Mouse (Mus musculus): ENCODE results near the gene Pdcl3.

The Pdcl3 gene

DNA sequence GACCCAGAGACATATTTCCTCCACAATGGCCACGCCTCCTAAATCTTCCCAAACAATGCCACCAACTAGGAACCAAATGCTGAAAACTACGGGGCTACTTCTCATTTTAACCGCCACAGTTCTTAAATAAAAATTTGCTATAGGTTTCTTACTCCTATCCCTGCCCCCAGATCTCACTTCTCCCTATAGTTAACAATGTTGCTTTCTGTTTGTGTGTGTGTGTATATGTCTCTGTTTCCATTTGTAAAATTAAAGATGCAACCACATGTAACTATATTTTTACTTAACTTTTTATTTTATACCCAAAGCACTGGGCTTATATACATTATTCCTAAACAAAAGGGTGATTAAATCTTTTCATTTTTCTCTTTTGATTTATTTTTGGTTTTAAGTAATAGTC is at the start of gene Pdcl3:
TSS of gene Pdcl3 (plus strand) at position 301 of the 400 bp plus-strand sequence.
- no peak for DNase-seq

DNA sequence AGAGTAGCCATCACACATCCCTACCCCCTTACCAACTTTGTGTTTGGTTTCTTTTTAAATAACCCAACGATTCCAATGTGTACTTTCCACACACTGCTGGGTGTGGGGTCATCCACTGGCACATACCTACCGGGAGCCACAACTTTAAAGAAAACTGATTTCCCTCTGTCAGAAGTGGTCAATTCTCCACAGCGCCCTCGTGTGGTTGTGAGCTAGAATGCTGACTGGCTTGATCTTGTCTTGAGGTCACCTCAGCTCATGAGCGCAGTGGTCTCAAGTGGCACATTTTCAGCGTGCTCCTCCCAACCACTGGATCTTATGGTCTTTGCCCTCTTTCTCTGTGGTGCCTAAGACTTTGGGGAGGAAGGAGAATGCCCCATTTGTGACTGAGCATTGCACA is 48.6 kb upstream of the Pdcl3 start:
- DNase-seq = peak in 1 of 2 experiments; percentile 42

DNA sequence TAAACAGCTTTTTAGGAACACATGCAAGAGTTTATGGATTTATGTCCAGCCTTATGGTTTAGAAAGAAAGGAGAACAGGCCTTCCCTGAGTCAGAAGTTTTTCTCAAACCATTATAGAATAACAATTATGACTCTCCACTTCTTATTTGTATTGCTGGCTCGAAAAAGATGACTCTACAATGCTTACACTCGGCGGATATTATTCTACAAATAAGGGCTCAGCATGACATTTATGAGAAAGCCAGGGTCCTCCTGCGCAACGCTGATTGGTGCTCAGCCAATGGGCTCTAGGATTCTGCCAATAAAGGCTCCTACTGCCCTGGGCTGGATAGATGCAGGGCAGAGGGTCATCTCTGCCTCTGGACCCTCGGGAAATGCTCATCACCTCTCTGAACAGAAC is 46.6 kb upstream of the Pdcl3 start, which contains the start of gene Nms:
TSS of gene Nms (plus strand) at position 301 of the 400 bp plus-strand sequence.
- DNase-seq = no peak

DNA sequence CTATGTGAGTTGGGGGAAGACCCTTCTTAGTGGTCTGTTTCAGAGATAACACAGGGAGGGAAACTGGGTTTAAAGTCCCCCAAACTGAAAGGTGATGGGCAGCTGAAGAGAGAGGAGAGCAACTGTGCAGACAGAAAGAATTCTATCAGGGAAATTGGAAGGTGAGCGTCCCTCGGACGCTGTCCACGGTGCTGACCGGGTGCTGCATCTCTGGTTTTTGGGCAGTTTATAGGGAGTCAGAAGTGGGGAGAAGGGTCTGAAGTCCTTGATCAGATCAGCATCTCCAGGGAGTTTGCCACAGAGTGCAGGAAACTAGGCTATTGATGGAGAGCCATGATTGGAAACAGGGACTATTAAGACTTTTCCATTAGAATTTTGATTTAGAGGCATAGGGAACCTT is 45.8 kb upstream of the Pdcl3 start:
- DNase-seq = peak in 1 of 2 experiments; percentile 61

DNA sequence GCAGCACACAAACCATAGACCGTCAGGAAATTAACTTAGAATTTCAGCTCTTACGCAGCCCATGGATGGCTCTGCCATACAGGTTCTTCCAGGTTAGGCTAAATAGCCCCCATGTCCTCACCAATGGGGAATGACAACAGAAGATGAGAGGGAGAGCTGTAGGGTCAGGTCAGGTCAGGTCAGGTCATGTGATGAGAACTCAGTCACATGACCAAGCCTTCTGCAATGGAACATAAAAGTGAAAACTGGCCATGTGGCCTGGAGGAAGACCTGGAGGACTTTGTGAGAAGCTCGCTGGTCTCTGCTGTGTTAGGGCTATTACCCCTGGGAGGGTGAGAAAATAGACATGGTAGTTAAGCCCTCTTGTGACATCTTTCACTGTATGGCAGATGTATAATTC is 29.0 kb upstream of the Pdcl3 start:
- DNase-seq = no peak

DNA sequence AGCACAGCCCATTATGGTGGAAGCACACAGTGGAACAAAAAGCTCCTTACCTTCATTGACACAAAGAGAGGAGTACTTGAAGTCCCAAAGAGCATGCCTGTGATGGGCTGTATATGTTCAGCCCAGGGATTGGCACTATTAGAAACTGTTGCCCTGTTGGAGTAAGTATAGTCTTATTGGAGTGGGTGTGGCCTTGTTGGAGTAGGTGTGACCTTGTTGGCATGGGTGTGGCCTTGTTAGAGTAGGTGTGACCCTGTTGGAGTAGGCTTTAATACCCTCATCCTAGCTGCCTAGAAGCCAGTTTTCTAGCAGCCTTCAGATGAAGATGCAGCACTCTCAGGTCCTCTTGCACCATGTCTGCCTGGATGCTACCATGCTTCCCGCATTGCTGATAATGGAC is 16.3 kb upstream of the Pdcl3 start:
- DNase-seq = no peak

DNA sequence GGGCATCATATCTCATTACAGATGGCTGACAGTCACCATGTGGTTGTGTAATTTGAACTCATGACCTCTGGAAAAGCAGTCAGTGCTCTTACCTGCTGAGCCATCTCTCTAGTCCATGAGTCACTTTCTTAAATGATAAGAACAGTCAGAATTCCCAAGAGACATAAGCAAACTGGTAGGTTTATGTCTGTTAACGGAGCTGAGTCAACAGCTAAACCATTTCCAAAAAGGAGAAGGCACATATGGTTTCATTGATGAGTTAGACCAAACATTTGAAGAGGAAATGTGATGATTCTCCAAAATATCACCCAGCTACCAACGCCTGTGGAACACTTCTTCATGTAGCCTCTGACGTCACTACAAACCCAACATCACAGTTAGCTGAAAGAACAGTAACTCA is 13.7 kb upstream of the Pdcl3 start:
- DNase-seq = no peak

DNA sequence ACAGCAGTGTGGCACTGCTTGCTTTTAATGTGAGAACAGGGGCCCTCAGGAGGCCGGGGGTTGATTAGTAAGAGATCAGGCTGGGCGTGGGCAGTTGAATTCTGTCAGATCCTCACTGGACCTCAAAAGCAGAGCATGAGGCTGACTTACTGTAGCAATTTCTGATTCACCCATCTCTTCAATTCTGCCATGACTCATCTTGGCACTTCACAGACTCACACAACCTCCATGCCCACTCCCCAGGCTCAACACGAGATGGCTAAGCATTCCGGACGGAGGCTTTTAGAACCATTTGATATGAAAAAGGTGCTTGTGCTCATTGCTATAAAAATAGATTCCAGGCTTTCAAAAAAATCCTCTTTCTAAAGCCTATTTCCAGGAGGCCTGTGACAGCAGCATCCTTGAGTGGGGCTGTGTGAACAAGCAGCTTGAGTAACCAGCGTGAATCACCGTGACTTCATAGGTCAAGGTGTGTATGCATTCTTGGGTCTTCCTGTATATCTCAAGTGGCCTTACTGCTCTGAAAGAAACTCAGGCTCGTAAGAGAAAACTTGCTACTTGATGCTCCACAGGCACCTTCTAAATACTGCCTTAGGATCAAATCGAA is 12.3 kb upstream of the Pdcl3 start:
- DNase-seq = no peak

DNA sequence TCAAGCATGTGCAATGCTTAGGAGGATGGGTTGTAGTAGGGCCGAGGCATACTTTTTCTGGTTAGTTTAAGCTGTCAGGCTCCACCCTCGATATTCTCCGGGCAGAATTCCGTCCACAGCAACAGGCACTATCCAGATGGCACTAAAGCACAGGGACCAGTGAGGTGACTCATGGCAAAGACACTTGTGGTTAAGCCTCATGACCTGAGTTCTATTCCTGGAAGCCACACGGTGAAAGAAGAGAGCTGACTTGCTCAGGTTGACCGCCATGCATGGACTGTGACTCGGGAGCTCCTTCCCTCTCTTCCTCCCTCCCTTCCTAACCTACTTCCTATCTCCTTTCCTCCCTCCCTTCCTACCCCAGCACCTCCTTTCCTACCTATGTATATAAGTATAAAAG is 5.5 kb upstream of the Pdcl3 start:
- no peak for DNase-seq

DNA sequence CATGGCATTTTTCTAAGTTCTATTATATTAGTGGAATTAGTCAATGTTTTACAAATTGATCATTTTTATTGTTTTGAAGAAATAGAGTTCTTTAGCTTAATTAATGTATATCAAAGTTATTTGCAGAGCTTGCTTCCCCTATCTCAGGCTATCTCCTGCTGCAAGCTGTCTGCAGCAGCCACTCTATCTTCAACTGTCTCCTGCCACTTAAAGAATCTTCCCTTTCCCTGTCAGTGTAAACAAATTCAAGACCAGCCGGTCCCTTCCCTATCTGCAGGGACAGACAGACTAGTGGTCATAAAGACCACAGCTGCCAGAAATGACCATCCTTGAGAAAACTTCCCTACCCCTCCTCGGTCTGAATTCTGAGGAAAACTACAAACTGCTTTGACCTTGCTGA is 1.5 kb upstream of the Pdcl3 start:
- DNase-seq = no peak

DNA sequence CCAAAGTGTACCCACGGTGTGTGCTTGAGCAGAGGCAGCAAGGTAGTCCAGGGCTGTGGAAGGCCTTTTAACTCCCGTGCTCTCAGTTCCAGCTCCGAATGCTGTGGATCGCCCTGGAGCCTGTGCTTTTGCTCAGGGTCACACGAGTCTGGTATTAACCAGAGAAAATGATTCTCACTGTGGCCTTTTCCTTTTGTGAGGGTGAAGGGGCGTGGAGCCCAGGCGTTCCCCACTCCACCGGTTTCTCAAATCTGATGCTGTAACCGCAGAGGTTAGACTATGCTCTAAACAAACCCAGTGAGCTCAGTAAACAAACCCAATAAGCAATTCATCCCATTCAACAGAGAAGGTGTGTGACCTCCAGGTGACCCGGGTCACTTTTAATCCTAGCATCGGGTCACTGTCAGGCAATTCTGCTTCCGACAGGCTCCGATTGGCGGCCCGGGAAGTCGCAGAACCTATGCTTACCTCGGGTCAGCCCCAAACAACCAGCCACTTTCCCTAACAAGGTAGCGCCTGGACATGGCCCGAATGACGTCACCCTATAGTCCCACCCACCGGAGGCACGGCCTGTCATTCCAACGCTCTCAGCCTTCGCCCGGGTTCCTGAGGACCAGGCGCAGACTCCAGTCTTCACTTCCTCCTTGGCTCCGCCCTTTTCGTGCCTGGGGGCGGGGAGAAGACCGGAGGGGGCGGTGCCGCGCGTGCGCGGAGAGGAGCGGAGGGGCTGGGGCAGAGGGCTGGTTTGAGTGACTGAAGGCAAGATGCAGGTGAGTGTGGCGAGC is 1.9 kb downstream of the Pdcl3 start:
- peak; percentile 97 to 99 for DNase-seq

DNA sequence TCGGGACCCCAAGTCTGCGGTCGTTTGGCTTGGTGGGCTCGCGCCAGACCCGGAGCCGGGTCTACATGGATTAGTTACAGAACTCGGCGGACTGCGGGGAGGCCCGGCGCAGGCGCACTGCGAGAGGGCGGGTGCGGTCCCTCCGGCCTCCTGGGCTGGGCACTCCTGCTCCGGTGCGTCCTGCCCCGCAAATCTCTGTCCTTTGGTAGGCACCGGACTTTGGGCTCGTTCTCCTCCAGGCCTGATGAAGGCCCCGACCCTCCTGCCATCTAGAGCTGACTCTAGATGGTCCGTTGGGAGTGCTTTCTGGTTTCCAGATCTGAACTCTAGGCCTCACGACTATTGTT is 2.4 kb downstream of the Pdcl3 start:
- DNase-seq = no peak

DNA sequence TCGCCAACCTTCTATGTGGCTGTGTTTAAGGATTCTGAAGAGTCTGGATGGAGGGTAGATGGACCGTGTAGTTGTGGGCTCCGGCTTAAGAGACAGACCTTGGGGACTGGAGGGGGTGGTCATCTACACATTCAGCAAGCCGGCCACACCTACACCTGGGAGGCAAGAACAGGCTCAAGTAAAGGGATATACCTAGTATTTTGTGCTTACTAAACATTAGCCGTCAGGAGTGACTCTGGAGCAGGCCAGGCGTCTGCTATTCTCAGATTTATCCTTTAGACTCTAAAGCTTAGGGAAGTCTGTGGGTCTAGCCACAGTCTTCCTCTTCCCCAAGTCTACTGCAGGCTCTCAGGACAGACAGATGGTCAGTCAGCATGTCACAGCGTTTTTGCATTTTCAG is 2.9 kb downstream of the Pdcl3 start:
- DNase-seq = no peak

DNA sequence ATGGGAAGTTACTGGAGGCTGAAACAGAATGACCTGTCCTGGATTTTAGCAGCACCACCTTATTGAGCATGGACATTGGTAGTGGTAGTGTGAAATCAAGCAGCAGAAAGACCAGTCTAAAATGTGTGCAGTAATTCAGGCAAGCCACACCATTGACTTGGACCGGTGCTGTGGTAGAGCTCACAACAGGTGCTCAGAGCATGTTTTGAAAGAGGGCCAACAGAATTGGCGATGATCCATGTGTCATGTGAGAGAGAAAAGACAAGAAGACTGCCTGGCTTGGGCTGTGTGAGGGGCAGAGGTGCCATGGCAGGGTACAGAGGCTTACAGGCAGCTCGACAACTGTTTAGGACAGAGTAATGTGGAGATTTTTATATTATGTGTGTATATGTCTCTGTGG is 7.0 kb downstream of the Pdcl3 start:
- peak; percentile 74 to 75 for DNase-seq

DNA sequence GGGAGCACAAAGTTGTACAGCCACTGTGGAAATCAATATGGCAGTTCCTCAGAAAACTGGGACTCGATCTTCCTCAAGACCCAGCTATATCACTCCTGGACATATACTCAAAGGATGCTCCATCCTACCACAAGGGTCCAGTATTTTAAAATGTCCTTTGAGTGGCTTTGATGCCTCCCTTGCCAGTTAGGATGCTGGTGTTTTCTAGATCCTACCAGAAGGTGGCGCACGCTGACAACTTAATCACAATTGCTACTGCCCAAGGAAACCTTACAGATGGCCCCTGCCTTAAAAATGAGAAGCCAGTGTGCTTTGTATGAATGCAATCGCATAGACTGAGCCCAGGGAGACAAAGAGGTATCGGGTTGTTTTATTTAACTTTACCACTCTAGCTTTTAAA is 15.7 kb downstream of the Pdcl3 start:
- peak; percentile 65 to 86 for DNase-seq

DNA sequence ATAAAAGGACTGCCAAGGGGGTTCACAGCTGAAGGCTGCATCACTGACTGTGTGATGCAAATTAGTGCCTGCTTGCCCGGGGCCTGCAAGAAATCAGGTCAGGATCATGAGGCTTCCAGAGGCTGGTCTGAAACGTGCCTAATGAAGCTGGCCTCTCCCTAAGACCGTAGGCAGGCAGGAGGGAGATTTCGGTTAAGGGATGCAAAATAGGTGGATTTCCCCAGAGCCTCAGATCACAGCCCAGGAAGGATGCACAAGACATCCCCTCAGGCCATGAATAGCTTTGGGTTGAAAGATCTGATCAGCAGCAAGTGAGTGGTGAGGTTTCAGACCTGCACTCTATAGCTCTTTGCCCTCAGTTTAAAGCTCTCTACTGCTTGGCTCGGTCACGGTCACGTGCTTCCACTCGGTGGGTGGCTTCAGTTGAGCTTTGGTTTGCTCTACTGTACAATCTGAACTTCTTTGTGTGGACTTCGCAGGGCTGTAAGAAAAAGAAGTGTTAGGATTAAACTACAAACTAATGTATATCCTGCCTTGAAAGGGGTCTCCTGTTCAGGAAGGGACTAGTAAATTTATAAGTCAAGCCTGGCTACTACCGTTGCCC is 20.4 kb downstream of the Pdcl3 start:
- peak; percentile 23 to 44 for DNase-seq

DNA sequence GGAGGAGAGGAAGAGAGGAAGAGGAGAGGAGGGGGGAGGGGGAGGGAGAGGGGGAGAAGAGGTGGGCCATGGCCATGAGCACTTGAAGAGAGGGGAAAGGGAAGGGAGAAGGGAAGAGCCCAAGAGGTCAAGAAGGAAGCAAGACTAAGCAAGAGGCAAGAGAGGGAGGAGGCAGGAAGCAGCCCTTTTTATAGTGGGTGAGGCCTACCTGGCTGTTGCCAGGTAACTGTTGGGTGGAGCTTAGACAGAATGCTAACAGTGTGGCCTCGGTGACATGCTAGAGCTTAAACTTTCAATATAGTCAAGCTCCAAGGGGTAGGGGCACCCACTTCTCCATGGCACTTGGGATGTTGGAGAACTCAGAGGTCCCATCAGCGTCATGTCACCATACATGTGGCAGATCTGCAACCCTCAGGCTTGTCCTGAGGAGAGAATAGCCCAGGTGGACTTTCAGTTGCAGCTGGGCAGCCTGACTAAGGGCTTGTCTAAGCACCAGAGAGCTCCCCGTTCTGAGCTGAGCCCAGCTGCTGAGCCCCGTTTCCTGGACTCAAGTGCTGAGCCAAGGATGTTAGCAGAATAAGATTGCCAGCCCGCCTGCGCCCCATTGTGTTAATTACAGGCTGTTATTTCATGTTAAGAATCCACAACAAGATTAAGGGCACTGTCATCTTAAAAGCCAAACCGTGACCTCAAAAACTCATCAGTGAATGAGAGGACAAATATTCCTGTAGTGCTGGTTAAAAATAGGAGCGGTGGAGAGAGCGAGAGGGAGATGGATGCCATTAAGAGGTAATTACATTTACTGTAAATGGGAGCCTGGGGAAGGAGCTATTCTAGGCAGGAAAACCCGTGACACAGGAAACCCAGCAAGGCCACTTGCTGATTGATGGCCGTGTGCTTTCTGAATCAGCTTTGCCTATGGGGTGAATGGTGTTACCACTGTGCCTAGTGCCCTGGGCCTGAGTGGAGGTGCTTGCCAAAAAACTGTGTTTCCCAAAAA is 21.7 kb downstream of the Pdcl3 start:
- no peak for DNase-seq

DNA sequence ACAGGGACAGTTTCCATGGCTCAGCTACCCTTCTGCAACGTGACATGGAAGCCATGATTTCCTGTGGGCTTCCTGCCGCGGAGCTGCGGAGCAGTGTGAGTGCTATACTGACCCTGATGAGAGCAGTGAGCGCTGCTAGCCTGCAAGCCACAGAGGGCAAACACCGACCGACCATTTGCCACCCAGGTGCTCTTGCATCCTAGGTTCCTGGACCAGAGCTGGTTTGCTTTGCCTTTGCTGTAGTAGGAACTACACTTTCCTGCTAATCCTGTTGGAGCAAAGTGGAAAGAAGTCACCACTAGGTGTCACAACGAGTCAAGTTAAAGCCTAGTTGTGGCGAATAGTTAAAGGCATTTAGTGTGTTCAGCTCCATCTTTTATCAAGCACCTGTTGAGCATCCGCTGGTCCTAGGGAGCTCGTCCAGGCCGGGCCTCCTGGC is 25.2 kb downstream of the Pdcl3 start:
- peak; percentile 76 to 81 for DNase-seq

DNA sequence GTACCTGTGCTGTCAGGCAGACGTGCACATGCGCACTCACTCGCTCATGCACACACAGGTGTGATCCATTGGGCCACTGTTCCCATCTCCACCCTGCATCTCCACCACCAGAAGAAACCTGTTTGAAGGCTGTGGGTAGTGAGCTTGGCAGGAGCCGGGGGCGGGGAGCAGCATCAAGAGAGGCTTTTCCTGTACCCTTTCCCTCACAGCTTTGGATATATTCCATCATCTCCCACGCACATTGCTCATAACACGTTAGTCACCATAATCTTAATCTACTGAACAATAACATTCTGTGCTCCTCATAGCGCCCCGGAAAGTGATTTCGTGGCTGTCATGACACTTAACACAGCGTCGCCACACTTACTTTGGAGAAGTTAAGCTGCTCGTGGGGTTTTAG is 27.2 kb downstream of the Pdcl3 start:
- no peak for DNase-seq

DNA sequence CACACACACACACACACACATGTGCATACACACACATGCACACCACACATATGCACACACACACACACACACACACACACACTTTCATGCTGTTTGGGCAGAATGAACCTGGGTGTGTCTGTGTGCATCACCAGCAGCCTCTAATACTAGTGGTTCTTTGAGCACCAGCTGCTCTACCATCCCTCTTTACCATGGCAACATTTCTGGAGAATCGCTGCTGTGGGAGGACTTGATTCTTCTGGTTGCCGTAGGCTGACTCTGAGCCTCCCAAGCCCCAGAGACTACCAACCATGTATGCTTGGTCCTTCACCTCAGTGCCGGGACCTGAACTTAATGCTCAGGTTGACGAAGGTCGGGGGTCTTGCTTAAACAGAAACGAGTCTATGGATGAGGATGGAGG is 28.4 kb downstream of the Pdcl3 start:
- no peak for DNase-seq

DNA sequence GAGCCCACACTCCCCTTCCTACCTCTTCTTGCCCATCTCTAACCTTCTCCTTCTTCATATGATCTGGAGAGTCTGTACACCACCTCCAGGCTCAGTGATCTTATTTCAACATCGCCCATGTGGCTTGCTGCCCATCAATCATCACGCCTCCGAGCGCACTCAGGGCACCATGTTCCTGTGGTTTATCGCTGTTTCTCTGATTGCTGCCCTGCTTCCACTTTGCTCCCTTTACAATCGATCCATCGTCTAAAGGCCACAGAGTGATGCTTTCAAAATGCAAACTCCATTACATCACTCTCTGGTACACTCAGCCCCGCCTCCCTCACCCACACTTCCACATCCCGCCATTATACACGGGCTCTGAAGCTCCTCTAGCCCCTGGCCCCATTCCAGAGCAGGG is 30.1 kb downstream of the Pdcl3 start:
- DNase-seq = no peak

DNA sequence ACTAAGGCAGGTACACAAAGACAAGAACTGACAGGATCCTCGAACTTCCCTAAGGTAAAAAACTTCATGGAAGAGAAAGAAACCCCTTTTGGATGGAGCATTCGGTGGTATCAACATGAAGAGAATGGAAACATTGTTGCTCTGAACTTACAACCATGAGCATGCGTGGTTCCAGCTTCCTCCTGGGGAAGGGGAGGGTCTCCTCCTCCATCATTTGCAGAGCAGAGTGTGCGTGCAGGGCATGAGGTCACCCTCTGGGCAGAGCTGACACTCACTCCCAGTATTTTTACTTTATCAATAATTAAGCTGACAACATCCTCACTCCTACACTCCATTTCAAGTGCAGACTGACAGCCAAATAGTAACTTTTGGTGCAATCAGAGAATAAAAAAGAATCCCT is 32.5 kb downstream of the Pdcl3 start:
- DNase-seq = no peak

DNA sequence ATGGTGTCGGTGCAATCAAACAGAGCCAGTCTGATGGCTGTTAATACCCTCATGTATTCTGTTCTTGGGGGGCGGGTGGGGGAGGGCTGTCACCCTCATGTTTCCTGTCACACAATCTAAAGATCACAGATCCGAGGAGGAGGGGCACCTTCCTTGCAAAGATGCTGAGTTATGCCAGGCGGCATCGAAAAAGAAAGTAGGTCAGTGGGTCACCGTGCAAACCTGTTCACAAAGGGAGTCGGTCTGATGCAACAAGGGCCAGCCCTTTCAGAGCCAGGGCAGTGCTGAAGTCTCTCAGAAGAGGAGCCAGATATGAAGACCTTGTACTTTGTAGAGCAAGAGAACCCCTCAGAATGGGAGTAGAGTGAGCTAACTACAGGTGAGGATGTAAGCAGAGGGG is 39.7 kb downstream of the Pdcl3 start:
- DNase-seq = peak; percentile 10 to 24
